In the genomic region with DNA sequence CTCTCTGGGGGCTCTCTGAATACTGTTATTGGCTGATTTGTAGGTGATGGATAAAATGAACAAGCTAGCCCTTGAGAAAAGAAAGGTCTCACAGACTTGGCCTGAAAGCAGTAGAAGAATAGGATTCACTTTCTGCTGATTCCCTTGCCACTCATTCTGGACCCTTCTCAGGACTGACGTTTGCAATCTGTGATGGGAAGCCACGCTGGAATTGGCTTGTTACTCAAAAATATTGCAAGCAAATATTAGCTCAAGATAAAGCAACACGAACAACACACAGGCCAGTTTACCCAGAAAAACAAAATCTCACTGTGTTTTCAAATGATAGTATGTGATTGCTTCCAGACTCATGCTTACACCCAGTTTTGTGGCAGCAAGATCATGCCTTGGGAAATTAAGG, we compare ENCODE assay signal across 17 mouse cellular contexts.
"Had no signal": no experiment of that assay in that cellular context is flagged by ENCODE, and none has a peak within 500 bp of the region (broad histone marks: within the 10 kb centered on the region; RNA-seq: fewer than 3 reads in every experiment).

No protein-coding gene starts in this region.

- H3K27me3 ChIP-seq: limb, embryonic 13.5 days; liver, embryonic 12.5 days; neural tube, embryonic 15.5 days had no signal

- DNase-seq: kidney, adult 2 months; kidney, postnatal 36 days; left cerebral cortex, postnatal 4 days; lung, postnatal 10 days; lung, postnatal 4 days; midbrain, embryonic 14.5 days; right cerebral cortex, adult 18-20 months; spleen, adult 18-20 months; thymus, adult 18-20 months; thymus, postnatal 14 days had no signal

- H3K27ac ChIP-seq: kidney, postnatal 0 days; limb, embryonic 13.5 days; liver, embryonic 12.5 days; midbrain, embryonic 10.5 days; neural tube, embryonic 15.5 days had no signal

- H3K4me3 ChIP-seq: limb, embryonic 13.5 days; liver, embryonic 12.5 days; midbrain, embryonic 10.5 days; myocyte; neural tube, embryonic 15.5 days had no signal

- ATAC-seq: liver, embryonic 12.5 days had no signal

- H3K9me3 ChIP-seq: limb, embryonic 13.5 days; liver, embryonic 12.5 days; midbrain, embryonic 10.5 days; neural tube, embryonic 15.5 days had no signal

- H3K36me3 ChIP-seq: limb, embryonic 13.5 days; liver, embryonic 12.5 days; midbrain, embryonic 10.5 days; neural tube, embryonic 15.5 days had no signal

- H3K4me2 ChIP-seq: liver, embryonic 12.5 days; lung, embryonic 14.5 days; neural tube, embryonic 15.5 days had no signal

- H3K9ac ChIP-seq: limb, embryonic 13.5 days; liver, embryonic 12.5 days; lung, embryonic 14.5 days; neural tube, embryonic 15.5 days had no signal
